Mouse (Mus musculus) CD8-positive naive resting alpha-beta T cell, adult 2 months (primary cell): ENCODE measurements around the gene Hist2h2aa1.
A peak's percentile ranks its signal among the peaks of the same experiment; 100 is the strongest.
"Not testable (repeated sequence)": the region's sequence is repeated elsewhere in the genome, so short reads cannot be mapped to it uniquely, and the experiment has no call there.

Experiments used
- DNase-seq, 2 experiments: peaks; one replicate each; pipeline ENCODE4 v3.0.0; 2022; ENCODE audit warnings: low read depth in 2 of 2, low spot score in 2 of 2

Hist2h2aa1 gene

DNA sequence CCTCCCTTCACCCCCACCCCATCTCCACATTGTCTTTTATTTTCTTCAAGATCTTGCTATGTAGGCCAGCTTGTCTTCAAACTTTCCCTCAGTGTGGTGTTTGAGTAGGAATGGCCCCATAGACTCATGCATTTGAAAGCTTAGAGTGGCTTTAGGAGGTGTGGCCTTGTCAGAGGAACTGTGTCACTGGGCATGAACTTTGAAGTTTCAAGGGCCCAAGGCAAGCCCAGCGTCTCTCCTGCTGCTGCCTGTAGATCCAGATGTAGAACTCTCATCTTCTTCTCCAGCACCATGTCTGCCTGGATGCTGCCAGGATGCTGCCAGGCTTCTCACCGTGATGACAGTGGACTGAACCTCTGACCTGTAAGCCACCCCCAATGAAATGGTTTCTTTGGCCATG, 16.5 kb upstream of the Hist2h2aa1 start:
- no peak for DNase-seq

DNA sequence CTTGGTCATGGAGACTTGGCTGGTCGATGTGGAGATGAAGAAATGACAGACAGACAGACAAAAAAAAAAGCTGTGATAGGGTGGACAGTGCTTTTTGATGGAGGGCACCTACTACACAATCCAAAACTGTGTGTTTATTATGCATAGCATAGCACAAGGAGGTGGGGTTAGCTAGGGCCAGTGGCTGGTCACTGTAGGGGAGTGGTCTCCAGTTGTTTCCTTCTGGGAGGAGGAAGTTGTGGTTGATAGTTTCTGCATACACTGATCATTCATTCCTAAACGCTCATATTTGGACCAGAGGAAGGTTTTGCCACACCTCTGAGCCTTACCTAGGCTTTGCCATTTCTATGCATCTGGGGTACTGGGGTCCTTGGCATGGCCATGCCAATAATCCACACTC, 14.9 kb upstream of the Hist2h2aa1 start:
- DNase-seq, result no peak

DNA sequence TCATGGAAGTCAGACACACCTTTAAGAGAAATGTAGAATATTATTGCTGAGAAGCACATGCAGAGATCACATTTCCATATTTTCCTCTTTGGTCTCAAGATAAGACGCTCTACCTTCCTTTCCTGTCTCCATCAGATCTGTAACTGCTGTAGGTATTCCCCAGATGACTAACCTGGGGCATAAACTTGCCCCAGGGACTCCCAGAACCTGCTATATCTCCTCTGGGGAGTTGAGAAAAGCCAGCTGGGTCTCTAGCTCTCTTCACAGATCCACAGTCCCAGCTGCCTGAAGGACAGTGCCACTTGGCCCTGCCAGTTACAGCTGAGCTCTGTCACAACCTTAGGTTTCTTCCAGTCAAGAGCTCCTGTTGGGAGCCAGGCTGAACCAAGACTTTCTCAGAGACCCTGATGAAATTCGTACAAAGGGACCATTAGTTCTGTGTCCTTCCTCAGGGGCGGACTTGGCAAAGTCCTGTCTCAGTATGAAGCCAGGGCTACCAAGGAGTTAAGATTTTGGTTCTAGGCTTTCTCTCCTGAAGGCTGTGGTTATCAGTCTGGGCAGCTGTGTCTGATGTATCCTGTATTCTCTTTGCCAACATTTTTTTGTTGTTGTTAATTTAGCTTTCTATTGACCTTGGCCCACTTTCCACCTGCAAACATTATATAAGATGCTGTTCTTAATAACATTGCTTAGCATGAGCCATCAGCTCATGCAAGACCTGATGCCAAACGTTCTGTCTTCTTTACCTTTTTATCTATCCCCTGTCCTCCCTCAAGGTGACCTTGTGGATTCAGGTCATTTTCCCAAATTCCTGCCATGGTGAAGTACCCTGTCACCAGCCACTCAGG, 14.2 kb upstream of the Hist2h2aa1 start:
- DNase-seq, result no peak

DNA sequence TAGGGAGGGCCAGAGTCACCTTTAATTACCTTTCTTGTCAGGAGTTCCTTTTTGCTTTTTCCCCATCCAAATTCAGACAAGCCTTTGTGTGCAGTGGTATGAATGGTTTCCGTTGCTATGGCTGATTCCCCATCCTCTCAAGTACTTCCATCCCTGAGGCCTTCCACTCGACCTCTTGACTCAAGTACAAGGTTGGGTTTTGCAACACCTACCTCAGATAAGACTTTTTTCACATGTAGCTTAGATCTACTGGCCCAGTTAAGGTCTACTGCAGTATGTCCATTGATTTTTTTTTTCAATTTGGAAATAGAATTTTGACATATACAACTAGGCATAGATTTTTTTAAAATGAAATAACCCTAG, 13.6 kb upstream of the Hist2h2aa1 start:
- no peak for DNase-seq

DNA sequence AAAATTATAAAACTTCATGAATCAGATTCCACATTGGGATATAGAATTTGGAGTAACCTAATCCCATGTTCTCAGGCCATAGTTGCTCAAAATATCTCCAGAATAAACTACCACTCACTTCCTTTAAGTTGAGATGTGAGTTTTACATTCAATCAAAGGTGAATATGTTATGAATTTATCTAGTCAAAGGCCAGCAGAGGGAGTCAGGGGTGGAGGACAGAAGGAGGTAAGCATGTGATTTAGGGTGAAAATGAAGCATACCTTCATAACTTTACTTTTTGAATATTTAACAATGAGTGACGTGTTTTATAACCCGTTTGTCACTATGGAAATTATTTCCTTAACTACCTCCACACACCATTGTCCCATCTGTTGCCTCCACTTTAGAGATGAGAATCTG, 10.4 kb upstream of the Hist2h2aa1 start:
- peak in 1 of 2 experiments; percentile 35 for DNase-seq

DNA sequence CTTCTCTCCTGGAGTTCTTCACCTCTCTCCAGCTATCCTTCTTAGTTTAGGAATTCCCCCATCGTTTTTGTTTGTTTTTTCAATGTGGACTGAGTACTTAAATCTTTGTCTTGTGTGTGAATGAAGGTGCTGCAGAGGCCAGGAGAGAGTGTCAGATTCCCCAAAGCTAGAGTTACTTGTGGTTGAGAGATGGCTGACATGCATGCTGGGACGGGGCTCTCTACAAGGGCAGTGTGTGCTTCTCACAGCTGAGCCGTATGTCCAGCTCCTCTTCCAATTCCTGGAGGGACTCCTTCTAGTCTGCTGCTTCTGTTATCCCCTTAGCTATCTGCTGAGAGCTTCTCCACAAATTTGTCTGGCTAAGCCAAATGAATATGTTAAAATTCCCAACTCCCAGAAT, 9.5 kb upstream of the Hist2h2aa1 start:
- no peak for DNase-seq

DNA sequence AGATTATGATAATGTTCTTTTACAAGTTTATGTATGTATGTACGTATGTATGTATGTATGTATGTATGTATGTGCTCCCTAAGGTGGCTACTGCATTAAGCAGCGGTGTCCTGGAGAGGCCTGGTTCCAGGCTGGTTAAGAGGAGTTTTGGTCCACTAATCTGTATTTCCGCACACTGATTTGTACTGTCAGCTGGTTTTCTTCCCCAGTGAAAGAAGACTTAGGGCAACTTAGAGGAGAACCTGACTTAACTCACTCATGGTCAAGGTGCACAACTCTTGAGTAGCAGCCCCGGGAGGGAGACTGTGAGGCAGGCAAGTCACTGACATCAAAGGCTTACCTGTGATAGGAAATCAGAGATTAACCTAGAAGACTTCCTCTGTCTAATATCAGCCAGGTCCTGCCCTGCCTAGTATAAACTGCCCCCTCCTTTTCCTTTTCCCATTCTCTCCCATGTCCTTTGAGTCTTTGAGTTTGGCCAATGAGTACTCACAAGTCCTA, 8.4 kb upstream of the Hist2h2aa1 start:
- no peak for DNase-seq

DNA sequence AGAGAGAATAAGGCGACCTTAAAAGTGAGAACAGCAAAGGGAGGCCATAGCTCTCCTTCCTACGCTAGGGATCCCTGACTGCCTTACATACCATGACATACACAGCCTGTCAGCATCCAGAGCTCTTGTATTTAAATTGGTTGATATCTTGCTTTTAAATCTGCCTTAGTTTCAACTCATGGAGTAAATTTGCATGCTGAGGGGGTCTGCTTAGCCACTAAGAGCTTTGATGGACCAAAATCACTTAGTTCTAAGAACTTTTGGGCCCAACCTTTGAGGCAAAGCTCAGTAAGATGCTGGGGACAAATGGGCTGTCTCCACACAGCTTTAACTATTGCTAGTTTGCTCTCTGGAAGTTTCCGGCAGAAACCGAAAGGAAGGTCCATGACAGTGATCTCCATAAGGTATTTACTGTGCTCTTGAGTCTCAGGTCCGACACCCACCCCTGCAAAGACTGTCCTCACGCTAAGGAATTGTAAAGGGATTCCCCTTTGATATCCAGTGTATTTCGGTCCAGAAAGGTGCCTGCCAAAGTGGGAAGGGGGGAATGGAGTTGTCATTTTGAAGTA, 7.9 kb upstream of the Hist2h2aa1 start:
- DNase-seq, result no peak

DNA sequence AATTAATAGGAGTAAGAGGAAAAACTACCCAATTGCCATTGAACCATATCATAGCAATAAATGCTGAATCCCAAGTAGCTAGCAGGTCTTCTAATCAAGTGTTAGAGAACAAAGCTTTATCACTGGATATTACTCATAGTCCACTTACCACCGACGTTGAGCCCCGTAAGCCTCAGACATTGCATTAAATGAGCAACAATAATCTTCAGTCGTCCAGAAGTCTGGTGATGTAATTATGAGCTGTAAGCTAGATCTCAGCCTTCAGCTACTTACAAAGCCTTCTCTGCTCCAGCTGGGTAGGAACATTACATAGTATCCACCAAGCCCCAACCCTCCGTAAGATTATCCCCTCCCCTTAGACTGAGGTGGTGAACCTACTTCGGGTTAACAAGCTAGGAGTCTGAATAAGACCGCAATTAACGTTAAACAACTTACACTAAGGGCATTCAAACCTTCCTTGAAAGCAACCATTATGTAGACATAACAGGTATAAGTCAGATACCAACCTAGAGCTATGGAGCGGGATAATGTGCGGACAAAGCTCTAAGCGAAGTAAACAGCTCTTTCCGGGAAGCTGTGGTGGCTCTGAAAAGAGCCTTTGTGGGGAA, 7.3 kb upstream of the Hist2h2aa1 start:
- DNase-seq, result no peak

DNA sequence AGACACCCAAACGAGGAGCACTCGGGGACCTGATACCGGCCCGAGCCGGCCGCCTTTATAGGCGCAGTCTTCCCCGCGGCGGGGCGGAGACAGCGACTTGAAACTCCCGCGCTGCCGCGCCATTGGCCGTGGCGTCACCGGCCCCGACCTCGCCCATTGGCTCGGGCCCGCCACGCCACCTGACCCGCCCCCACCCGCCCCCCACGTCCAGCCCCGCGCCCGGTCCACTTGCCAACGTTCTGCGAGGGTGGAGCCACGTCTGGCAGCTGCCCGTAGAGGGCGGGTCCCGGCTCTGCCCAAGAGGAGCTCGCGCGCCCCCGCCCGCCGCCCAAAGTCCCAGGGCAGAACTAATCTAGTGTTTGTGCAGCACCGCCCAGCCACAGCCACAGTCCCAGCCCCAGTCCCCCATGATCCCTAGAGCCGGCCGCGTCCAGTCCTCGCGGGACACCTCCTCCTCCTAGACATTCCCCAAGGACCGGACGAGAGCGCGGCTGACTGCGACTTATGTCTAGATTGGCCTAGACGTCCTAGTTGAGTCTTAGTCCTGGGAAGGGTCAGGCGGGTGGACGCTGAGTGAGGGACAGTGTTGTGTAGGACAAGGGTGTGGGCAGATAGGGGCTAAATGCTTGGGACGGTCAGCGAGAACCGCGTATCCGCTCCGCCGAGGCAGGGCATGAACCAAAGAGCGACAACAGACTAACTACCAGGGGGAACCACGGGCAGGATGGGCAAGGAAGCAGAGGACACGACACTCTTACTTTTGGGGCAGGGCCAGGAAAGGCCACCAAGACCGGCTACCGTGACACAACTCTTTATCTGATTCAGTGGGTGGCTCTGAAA, 6.1 kb upstream of the Hist2h2aa1 start, which contains the start of gene Hist2h3c2:
TSS of gene Hist2h3c2 (minus strand) at position 174 of the 840 bp plus-strand sequence.
- DNase-seq, result peak in 1 of 2 experiments; percentile 37

DNA sequence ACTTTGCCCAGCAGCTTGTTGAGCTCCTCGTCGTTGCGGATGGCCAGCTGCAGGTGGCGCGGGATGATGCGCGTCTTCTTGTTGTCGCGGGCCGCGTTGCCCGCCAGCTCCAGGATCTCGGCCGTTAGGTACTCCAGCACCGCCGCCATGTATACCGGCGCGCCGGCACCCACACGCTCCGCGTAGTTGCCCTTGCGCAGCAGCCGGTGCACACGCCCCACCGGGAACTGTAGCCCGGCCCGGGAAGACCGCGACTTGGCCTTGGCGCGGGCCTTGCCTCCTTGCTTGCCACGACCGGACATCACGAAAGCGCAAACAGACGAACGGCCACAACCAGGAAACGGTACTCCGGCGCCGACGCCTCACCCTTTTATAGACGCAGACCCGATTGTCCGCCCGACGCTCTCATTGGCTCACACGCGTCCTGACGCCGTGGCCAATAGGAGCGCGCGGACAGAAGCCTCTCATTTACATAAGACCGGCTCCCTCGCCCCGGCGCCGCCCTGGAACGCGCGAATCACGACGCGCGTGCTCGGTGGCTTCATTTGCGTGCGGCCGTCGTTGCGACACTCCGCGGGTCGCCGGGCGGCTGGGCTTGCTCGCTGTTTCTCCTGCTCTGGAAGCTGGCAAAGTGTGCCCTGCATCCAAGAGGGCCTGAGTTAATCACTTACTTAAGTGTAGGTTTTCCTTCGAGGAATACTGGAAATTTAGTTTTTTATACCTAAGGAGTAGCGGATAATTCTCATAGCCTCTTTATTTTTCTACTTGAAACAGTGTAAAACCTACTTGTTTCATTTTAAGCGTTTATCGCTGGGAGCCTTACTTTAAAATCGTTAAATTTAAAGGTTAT, 5.1 kb upstream of the Hist2h2aa1 start, which contains the start of gene Hist2h2aa2:
TSS of gene Hist2h2aa2 (minus strand) at position 328 of the 850 bp plus-strand sequence.
- peak; percentile 81 to 82 for DNase-seq

DNA sequence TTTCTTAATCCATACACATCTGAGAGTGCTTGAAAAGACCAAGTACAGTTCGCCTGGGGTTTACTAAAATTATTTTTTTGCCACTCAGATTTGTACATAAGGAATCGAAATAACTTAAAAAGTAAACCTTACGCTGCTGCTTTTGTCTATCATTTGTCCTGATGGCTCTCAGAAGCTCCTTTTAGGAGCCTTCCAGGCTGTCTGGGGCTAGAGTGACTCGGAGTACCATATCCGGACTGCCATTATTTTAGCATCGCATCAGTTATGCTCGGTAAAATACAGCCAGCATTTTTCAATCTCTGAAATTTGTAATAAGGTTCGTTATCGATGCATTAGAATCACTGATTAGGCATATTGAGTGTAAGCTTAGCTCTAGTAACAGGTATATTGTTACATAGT, 4.5 kb upstream of the Hist2h2aa1 start:
- DNase-seq, result no peak

DNA sequence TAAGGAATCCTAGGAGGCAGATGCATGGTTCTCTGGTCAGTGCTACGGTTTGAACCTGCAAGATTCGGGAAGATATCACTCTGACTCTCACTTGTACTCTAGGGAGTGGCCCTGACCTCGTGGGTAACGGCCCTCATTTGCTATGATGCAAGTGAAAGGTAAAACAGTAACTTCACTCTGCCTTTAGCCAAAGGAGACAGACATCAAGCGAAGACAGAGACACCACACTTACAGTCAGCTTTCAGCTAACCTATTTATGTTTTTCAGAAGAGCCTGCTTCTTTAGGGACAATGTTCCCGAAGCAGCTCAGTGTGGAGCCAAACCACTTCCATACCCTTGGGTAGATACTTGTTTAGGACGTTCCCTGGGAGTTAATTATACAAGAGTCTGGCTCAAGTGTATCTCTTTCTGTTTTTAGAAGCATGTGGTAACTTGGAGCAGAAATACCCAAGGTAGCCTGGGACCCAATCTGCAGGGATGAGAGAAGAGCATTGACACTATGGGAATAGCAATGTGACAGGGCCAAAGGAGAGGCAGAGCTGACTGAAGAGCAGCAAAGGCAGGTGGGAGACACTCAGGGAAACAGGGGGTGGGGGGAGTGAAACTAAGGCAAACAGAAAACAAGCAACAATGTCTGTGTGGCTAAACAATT, 1.2 kb upstream of the Hist2h2aa1 start:
- no peak for DNase-seq

DNA sequence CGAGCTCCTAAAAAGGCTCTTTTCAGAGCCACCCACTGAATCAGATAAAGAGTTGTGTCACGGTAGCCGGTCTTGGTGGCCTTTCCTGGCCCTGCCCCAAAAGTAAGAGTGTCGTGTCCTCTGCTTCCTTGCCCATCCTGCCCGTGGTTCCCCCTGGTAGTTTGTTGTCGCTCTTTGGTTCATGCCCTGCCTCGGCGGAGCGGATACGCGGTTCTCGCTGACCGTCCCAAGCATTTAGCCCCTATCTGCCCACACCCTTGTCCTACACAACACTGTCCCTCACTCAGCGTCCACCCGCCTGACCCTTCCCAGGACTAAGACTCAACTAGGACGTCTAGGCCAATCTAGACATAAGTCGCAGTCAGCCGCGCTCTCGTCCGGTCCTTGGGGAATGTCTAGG, 721 bp downstream of the Hist2h2aa1 start:
- DNase-seq, result not testable (repeated sequence)

DNA sequence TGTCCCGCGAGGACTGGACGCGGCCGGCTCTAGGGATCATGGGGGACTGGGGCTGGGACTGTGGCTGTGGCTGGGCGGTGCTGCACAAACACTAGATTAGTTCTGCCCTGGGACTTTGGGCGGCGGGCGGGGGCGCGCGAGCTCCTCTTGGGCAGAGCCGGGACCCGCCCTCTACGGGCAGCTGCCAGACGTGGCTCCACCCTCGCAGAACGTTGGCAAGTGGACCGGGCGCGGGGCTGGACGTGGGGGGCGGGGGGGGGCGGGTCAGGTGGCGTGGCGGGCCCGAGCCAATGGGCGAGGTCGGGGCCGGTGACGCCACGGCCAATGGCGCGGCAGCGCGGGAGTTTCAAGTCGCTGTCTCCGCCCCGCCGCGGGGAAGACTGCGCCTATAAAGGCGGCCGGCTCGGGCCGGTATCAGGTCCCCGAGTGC, 1.1 kb downstream of the Hist2h2aa1 start, which contains the start of gene Hist2h3c1:
TSS of gene Hist2h3c1 (plus strand) at position 259 of the 430 bp plus-strand sequence.
- not testable (repeated sequence) for DNase-seq

DNA sequence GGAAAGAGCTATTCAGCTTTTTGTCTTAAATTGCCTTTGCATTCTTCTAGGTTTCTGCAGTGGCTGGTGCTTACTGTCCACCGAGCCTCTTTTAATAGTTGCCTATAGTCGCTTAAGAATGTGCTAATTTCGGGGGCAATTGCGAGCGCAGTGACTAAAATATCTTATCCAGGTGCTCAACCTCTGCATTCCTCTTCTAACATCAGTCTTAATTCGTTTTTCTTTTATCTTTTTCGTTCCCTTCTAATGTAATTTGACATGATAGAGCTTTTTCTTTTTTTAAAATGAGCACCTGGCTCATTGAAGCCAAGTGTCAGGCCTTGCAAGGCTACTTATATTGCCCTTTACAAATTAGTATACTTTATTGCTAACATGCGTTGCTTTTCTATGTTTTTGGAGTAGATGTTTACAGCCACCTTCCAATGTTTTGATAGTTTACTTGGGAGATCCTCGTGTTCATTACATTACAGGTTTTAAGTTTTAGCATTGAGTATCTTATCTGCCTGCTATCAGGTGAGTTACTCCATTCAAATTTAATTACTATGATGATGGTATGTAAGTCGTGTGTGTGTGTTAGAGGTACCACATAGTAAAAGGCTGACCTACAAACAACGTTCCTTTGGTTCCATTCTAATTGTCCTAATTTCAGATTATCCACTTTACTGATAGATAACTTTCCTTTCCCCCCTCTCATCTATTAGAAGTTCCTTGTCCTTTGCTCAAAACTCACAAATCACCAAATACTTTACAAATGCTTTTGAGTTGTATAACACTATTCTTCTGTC, 2.3 kb downstream of the Hist2h2aa1 start:
- no peak for DNase-seq

DNA sequence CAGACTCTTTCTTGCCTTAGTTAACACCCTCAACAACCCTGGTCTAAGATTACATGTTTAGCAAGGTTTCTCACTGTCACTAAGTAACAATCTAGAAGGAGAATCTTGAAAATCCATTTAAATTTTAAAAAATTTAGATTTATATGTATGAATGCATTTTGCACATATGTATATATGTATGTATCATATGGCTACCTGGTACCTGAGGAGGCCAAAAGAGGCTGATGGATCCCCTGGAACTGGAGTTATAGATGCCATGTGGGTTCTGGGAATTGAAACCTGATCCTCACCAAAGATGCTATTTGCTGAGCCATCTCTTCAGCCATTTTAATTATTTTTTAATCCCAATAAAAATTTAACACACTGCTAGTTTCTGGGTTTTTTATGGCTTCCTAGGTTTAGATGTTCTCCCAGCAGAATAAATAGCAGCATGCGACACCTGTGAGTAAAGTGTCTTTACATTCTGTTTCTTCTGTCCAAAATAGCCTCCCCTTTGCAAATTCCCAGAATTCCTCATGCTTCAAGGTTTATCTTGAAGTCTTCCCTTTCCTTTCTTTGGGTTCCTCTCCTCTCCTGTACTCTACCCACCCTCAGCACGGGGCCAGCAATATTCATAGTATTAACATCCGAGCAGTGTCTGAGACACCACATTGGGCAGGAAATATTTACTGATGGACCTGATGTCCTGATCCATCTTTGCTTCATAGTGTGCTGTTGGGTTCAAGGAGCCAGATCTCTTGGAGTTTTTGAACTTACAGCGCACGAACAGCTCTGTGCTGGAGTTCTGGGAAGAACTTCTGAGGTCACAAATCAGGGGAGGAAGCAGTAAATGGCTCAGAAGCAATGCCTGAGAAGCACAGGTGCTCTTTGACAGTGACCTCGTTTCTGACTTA, 3.1 kb downstream of the Hist2h2aa1 start:
- no peak for DNase-seq

DNA sequence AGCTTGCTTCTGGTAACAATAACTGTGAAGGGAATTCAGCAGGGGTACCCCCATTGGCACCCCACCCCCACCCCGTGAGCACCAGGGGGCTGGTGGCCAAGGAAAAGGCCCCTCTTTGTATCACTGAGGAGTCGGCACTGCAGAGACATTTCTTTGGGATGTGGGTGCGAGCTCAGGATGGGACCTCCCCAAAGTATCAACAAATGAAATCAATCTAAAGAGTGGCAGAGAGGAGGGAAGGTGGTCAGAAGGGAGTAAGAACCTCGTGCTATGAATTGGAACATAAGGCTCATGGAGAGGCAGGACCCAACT, 3.7 kb downstream of the Hist2h2aa1 start:
- no peak for DNase-seq
